Mouse (Mus musculus): ENCODE measurements at regions not wholly inside any gene's neighbourhood (a gene's known extent, or its start where the extent isn't known, plus 50 kb on each side); places are given as distances from the start of the nearest gene placed in this dataset.

DNA sequence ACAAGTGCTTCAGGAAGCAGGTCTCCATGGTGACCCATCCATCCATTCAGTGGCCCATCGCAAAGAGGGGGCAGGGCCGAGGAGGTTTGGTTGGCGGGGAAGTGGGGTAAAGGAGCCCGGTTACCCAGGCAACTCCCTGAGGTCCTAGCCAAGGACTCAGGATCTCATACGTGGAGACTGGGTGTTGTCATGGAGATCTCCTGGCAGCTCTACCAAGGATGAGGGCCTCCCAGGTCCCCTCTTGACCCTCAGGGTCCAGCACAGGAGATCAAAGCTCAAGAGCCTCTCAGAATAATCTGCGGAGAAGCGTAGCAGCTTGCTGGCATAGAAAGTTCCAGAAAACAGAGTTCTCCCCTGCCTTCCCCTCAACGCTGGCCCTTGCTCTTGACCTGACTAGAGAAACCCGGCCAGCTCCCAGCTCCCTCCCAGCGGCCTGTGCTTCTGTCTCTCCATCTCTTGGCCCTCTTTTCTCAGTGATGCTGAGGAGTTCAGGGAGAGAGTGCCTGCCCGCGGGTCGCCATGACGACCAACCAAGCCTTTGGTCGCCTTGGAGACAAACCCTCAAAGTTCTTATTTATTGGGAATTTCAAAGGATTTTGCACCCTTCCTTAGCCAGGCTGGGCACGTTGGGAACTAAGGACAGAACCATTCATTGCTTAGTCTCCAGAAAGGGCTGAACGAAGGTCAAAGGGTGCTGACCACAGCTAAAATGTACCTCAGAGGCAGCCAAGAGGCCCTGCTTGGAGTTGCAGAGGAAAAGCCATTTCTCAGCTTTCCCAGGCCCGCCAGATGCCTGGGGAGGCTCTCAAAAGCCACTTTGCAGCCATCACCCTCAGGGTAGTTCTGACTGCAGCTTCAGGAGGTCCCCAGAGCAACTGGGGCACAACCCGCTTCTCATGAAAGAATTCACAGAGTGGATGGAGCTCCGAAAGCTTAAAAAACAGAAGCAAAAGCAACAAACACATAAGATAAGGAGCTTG lies 60.0 kb downstream of the Ubiad1 start:
- 44% methylated on average over 20 of the region's 20 CpGs for WGBS
- Histone ChIP-seq H3K27ac (no peak overlapping the region), H3K4me1 (replicated peaks) (no peaks in the 10 kb centered on the region), H3K9me3 (no peaks in the 10 kb centered on the region), H3K36me3 (no peaks in the 10 kb centered on the region), H3K4me2 (replicated peaks) (no peak overlapping the region), H3K4me3 (replicated peaks) (no peak overlapping the region), H3K9ac (no peak overlapping the region), H3K27me3 (replicated peaks) (no peaks in the 10 kb centered on the region)
- no peak for ATAC-seq

DNA sequence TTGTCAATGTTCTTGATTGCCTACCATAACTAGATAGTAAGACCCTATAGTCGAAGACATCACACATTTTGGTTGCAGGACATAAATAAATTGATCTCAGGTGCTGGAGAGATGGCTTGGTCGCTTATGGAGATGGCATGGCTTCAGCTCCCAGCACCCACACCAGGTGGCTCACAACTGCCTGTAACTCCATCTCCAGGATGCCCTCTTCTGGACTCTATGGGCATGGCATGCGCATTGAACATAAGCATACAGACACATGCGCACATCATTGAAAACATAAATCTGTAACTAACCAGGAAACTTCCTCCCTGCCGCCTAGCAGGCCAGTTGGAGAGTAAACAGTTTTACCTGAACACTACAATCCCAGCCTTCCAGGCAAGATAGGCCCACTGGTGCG lies 64.0 kb downstream of the Ubiad1 start:
- Histone ChIP-seq H3K27me3 (replicated peaks) (no peaks in the 10 kb centered on the region), H3K4me1 (replicated peaks) (no peaks in the 10 kb centered on the region), H3K9ac (no peak overlapping the region), H3K36me3 (no peaks in the 10 kb centered on the region), H3K4me2 (replicated peaks) (no peak overlapping the region), H3K9me3 (no peaks in the 10 kb centered on the region), H3K27ac (no peak overlapping the region), H3K4me3 (replicated peaks) (no peak overlapping the region)
- 83% methylated on average over 6 of the region's 6 CpGs for WGBS
- ATAC-seq, result no peak

- H3K27ac ChIP-seq, result no peak overlapping the region
- 77% methylated on average over 11 of the region's 11 CpGs for WGBS
- ATAC-seq, result no peak
Measured at GRCm38 (mm10) chr4:148378491-148378890, 66.1 kb downstream of the Ubiad1 start.

DNA sequence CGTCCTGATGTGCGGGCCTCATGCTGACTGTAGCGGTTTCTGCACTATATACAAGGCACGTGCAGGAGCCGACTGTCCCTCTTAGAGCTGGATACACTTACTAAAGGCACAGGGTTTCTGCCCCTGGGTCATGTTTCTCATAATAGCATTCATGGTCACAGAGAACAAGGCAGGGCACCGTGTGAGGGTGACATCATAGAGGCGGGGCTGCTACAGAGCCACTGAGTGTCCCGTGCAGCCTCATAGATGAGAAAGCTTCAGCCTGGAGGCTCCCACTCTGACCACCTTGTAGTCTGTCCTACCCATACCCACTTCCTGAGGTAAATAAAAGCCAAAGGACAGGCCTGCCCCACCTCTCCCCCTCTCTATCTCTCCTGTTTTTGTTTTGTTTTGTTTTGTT lies 67.2 kb downstream of the Ubiad1 start:
- no peak overlapping the region for H3K4me2 ChIP-seq (replicated peaks)
- WGBS, result 52% methylated on average over 8 of the region's 8 CpGs
- no peaks in the 10 kb centered on the region for H3K36me3 ChIP-seq
- no peak overlapping the region for H3K4me3 ChIP-seq (replicated peaks)
- no peaks in the 10 kb centered on the region for H3K4me1 ChIP-seq (replicated peaks)
- H3K9ac ChIP-seq, result no peak overlapping the region
- H3K9me3 ChIP-seq, result no peaks in the 10 kb centered on the region
- H3K27me3 ChIP-seq (replicated peaks), result no peaks in the 10 kb centered on the region
- no peak overlapping the region for H3K27ac ChIP-seq
- 0 out of 2 replicates have a peak, but pooled peaks have one; percentile 17 for ATAC-seq

More at GRCm38 (mm10) chr4:148378491-148378890, 66.1 kb downstream of the Ubiad1 start:
- Histone ChIP-seq H3K4me3 (replicated peaks) (no peak overlapping the region), H3K27me3 (replicated peaks) (no peaks in the 10 kb centered on the region), H3K36me3 (no peaks in the 10 kb centered on the region), H3K4me2 (replicated peaks) (no peak overlapping the region), H3K4me1 (replicated peaks) (no peaks in the 10 kb centered on the region), H3K9me3 (no peaks in the 10 kb centered on the region), H3K9ac (no peak overlapping the region)

DNA sequence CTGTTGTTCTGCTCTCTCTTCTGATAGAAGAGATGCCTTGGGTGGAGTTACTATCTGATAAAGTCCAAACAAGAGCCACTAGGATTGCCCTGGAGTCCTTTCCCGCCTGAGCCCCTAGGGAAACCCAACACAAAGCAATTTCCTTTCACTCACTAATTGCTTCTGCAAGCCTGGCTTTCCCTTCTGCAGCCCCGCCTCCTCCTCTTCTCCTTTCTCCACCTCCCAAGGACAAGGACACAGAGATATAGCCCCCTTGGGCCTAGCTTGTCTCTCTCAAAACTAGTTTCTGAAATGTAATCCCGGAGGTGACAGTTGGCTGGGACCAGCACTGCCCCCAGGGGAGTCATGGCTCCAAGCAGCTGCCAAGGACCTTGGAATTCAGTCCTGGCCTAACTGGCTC lies 68.1 kb downstream of the Ubiad1 start:
- no peak overlapping the region for H3K4me2 ChIP-seq (replicated peaks)
- H3K4me1 ChIP-seq (replicated peaks), result no peaks in the 10 kb centered on the region
- ATAC-seq, result no peak
- H3K27me3 ChIP-seq (replicated peaks), result no peaks in the 10 kb centered on the region
- H3K9ac ChIP-seq, result no peak overlapping the region
- no peak overlapping the region for H3K27ac ChIP-seq
- H3K36me3 ChIP-seq, result no peaks in the 10 kb centered on the region
- H3K9me3 ChIP-seq, result no peaks in the 10 kb centered on the region
- WGBS, result 18% methylated on average over 3 of the region's 3 CpGs
- H3K4me3 ChIP-seq (replicated peaks), result no peak overlapping the region

DNA sequence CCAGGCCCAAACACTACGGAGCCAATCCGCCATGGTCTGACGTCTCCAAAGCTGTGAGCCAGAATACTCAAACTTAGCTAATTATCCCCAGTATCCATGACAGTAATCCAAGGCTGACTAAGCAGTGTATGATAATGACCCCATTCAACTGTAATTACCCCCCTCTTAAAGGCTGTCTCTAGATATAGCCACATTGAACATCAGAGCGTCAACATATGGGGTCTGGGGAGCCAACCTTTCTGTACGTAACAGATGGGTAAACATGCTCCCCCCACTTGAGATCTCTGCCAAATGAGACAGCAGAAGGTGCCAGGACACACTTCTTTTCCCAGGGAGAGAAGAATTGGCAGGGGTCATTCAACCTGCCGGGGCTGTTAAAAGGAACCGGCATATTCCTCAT lies 73.1 kb downstream of the Ubiad1 start:
- 90% methylated on average over 7 of the region's 7 CpGs for WGBS
- Histone ChIP-seq H3K4me3 (replicated peaks) (no peak overlapping the region), H3K27ac (no peak overlapping the region), H3K9me3 (no peaks in the 10 kb centered on the region), H3K4me2 (replicated peaks) (no peak overlapping the region), H3K36me3 (no peaks in the 10 kb centered on the region), H3K9ac (no peak overlapping the region), H3K27me3 (replicated peaks) (no peaks in the 10 kb centered on the region), H3K4me1 (replicated peaks) (no peaks in the 10 kb centered on the region)
- no peak for ATAC-seq

- 82% methylated on average over 3 of the region's 3 CpGs for WGBS
- Histone ChIP-seq H3K27me3 (replicated peaks) (no peaks in the 10 kb centered on the region), H3K36me3 (no peaks in the 10 kb centered on the region), H3K4me3 (replicated peaks) (no peak overlapping the region), H3K9ac (no peak overlapping the region), H3K9me3 (no peaks in the 10 kb centered on the region), H3K4me1 (replicated peaks) (no peaks in the 10 kb centered on the region), H3K4me2 (replicated peaks) (no peak overlapping the region), H3K27ac (no peak overlapping the region)
- ATAC-seq, result no peak
Measured at GRCm38 (mm10) chr4:148367671-148368070, 76.9 kb downstream of the Ubiad1 start.

- no peaks in the 10 kb centered on the region for H3K36me3 ChIP-seq
- no peak for ATAC-seq
- H3K4me1 ChIP-seq (replicated peaks), result no peaks in the 10 kb centered on the region
- no peak overlapping the region for H3K4me3 ChIP-seq (replicated peaks)
- H3K27me3 ChIP-seq (replicated peaks), result no peaks in the 10 kb centered on the region
- H3K27ac ChIP-seq, result no peak overlapping the region
- H3K9ac ChIP-seq, result no peak overlapping the region
- H3K4me2 ChIP-seq (replicated peaks), result no peak overlapping the region
- no peaks in the 10 kb centered on the region for H3K9me3 ChIP-seq
- 42% methylated on average over 4 of the region's 4 CpGs for WGBS
Measured at GRCm38 (mm10) chr4:148365804-148366203, 78.0 kb upstream of the Disp3 start.

- 84% methylated on average over 10 of the region's 10 CpGs for whole genome bisulfite sequencing
- ATAC-seq, result no peak
- no peak overlapping the region for H3K27ac ChIP-seq
- no peaks in the 10 kb centered on the region for H3K4me1 ChIP-seq (replicated peaks)
- no peaks in the 10 kb centered on the region for H3K9me3 ChIP-seq
- H3K36me3 ChIP-seq, result no peaks in the 10 kb centered on the region
- no peak overlapping the region for H3K9ac ChIP-seq
- no peak overlapping the region for H3K4me3 ChIP-seq (replicated peaks)
- no peaks in the 10 kb centered on the region for H3K27me3 ChIP-seq (replicated peaks)
- no peak overlapping the region for H3K4me2 ChIP-seq (replicated peaks)
Measured at GRCm38 (mm10) chr4:148363366-148364121, 75.8 kb upstream of the Disp3 start.

- no peak overlapping the region for H3K4me3 ChIP-seq (replicated peaks)
- WGBS, result 77% methylated on average over 9 of the region's 9 CpGs
- H3K27me3 ChIP-seq (replicated peaks), result no peaks in the 10 kb centered on the region
- no peak overlapping the region for H3K4me2 ChIP-seq (replicated peaks)
- H3K4me1 ChIP-seq (replicated peaks), result no peaks in the 10 kb centered on the region
- H3K27ac ChIP-seq, result no peak overlapping the region
- H3K9ac ChIP-seq, result no peak overlapping the region
- H3K36me3 ChIP-seq, result no peaks in the 10 kb centered on the region
- no peak for ATAC-seq
- H3K9me3 ChIP-seq, result no peaks in the 10 kb centered on the region
Measured at GRCm38 (mm10) chr4:148360931-148361330, 73.2 kb upstream of the Disp3 start.

DNA sequence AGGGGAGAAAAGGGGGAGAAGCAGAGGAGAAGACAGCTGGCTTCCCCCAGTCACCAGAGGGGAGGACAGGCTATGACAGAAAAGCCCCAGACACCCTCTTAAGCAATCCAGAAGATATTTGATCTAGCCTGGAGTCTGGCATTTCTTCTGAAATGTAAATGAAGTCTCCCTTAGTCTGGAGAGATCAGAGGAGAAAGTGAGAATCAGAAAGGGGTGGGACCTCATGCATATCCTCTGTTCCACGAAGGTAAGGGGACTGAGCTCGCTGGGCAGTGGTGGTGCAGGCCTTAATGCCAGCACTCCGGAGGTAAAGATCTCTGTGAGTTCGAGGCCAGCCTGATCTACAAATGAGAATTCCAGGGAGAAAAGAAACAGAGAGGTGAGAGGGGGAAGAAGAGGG lies 70.6 kb upstream of the Disp3 start:
- no peaks in the 10 kb centered on the region for H3K36me3 ChIP-seq
- H3K9me3 ChIP-seq, result no peaks in the 10 kb centered on the region
- H3K4me2 ChIP-seq (replicated peaks), result no peak overlapping the region
- 33% methylated on average over 4 of the region's 4 CpGs for WGBS
- no peaks in the 10 kb centered on the region for H3K27me3 ChIP-seq (replicated peaks)
- H3K4me3 ChIP-seq (replicated peaks), result no peak overlapping the region
- no peak for ATAC-seq
- H3K4me1 ChIP-seq (replicated peaks), result no peaks in the 10 kb centered on the region
- H3K9ac ChIP-seq, result no peak overlapping the region
- no peak overlapping the region for H3K27ac ChIP-seq

- H3K9me3 ChIP-seq, result no peaks in the 10 kb centered on the region
- no peak overlapping the region for H3K4me3 ChIP-seq (replicated peaks)
- H3K27ac ChIP-seq, result no peak overlapping the region
- H3K4me2 ChIP-seq (replicated peaks), result no peak overlapping the region
- no peaks in the 10 kb centered on the region for H3K27me3 ChIP-seq (replicated peaks)
- no peaks in the 10 kb centered on the region for H3K36me3 ChIP-seq
- 90% methylated on average over 10 of the region's 10 CpGs for WGBS
- no peak for ATAC-seq
- H3K4me1 ChIP-seq (replicated peaks), result no peaks in the 10 kb centered on the region
- H3K9ac ChIP-seq, result no peak overlapping the region
Measured at GRCm38 (mm10) chr4:148357221-148357621, 69.5 kb upstream of the Disp3 start.

Measured in intestine, embryonic 15.5 days (tissue).